Mouse (Mus musculus): ENCODE measurements around the gene Ulk4. TPM values are rescaled to one million over a fixed set of nuclear protein-coding genes. Genes with fewer than 3 reads are reported as not detected.
"Not testable (repeated sequence)": the region's sequence is repeated elsewhere in the genome, so short reads cannot be mapped to it uniquely, and the experiment has no call there.

The Ulk4 gene
- total RNA-seq, 1 experiment from 2014 or later = 1.1 TPM

- no peak for ATAC-seq (replicated peaks; ENCODE audit: insufficient number of reproducible peaks, low FRiP score, low TSS enrichment, poor library complexity, severe bottlenecking)
Observed at GRCm38 (mm10) chr9:120936351-120936750, 340.6 kb downstream of the Ulk4 start.

GRCm38 (mm10) chr9:120935634-120935922 is 341.4 kb downstream of the Ulk4 start:
- ATAC-seq (replicated peaks; ENCODE audit: insufficient number of reproducible peaks, low FRiP score, low TSS enrichment, poor library complexity, severe bottlenecking) = no peak

GRCm38 (mm10) chr9:120934821-120935633 is 342.0 kb downstream of the Ulk4 start:
- ATAC-seq (replicated peaks; ENCODE audit: insufficient number of reproducible peaks, low FRiP score, low TSS enrichment, poor library complexity, severe bottlenecking) = no peak

- ATAC-seq (replicated peaks; ENCODE audit: insufficient number of reproducible peaks, low FRiP score, low TSS enrichment, poor library complexity, severe bottlenecking) = no peak
Observed at GRCm38 (mm10) chr9:120933886-120934758, 342.9 kb downstream of the Ulk4 start.

GRCm38 (mm10) chr9:120933587-120933885 is 343.5 kb downstream of the Ulk4 start:
- no peak for ATAC-seq (replicated peaks; ENCODE audit: insufficient number of reproducible peaks, low FRiP score, low TSS enrichment, poor library complexity, severe bottlenecking)

GRCm38 (mm10) chr9:120932797-120933586 is 344.0 kb downstream of the Ulk4 start:
- peak; percentile 74 for ATAC-seq (replicated peaks; ENCODE audit: insufficient number of reproducible peaks, low FRiP score, low TSS enrichment, poor library complexity, severe bottlenecking)

GRCm38 (mm10) chr9:120932371-120932770 is 344.6 kb downstream of the Ulk4 start:
- ATAC-seq (replicated peaks; ENCODE audit: insufficient number of reproducible peaks, low FRiP score, low TSS enrichment, poor library complexity, severe bottlenecking) = no peak

GRCm38 (mm10) chr9:120930811-120931210 is 346.2 kb downstream of the Ulk4 start:
- ATAC-seq (replicated peaks; ENCODE audit: insufficient number of reproducible peaks, low FRiP score, low TSS enrichment, poor library complexity, severe bottlenecking) = no peak

- ATAC-seq (replicated peaks; ENCODE audit: insufficient number of reproducible peaks, low FRiP score, low TSS enrichment, poor library complexity, severe bottlenecking) = no peak
Observed at GRCm38 (mm10) chr9:120930021-120930420, 347.0 kb downstream of the Ulk4 start.

GRCm38 (mm10) chr9:120929081-120929480 is 347.9 kb downstream of the Ulk4 start, which contains the start of gene Ctnnb1:
Gene Ctnnb1 (plus strand): TSS chr9:120929216.
- ATAC-seq (replicated peaks; ENCODE audit: insufficient number of reproducible peaks, low FRiP score, low TSS enrichment, poor library complexity, severe bottlenecking) = no peak

GRCm38 (mm10) chr9:120926939-120927606 is 349.9 kb downstream of the Ulk4 start:
- no peak for ATAC-seq (replicated peaks; ENCODE audit: insufficient number of reproducible peaks, low FRiP score, low TSS enrichment, poor library complexity, severe bottlenecking)

- no peak for ATAC-seq (replicated peaks; ENCODE audit: insufficient number of reproducible peaks, low FRiP score, low TSS enrichment, poor library complexity, severe bottlenecking)
Observed at GRCm38 (mm10) chr9:120926126-120926525, 350.9 kb downstream of the Ulk4 start.

- ATAC-seq (replicated peaks; ENCODE audit: insufficient number of reproducible peaks, low FRiP score, low TSS enrichment, poor library complexity, severe bottlenecking) = no peak
Observed at GRCm38 (mm10) chr9:120919130-120919529, 357.9 kb downstream of the Ulk4 start.

- ATAC-seq (replicated peaks; ENCODE audit: insufficient number of reproducible peaks, low FRiP score, low TSS enrichment, poor library complexity, severe bottlenecking) = no peak
Observed at GRCm38 (mm10) chr9:120918642-120919041, 358.4 kb downstream of the Ulk4 start.

GRCm38 (mm10) chr9:120918211-120918610 is 358.8 kb downstream of the Ulk4 start:
- ATAC-seq (replicated peaks; ENCODE audit: insufficient number of reproducible peaks, low FRiP score, low TSS enrichment, poor library complexity, severe bottlenecking) = no peak

- not testable (repeated sequence) for ATAC-seq (replicated peaks; ENCODE audit: insufficient number of reproducible peaks, low FRiP score, low TSS enrichment, poor library complexity, severe bottlenecking)
Observed at GRCm38 (mm10) chr9:120917619-120918018, 359.4 kb downstream of the Ulk4 start.

- peak; percentile 72 for ATAC-seq (replicated peaks; ENCODE audit: insufficient number of reproducible peaks, low FRiP score, low TSS enrichment, poor library complexity, severe bottlenecking)
Observed at GRCm38 (mm10) chr9:120914877-120915459, 362.0 kb downstream of the Ulk4 start.

GRCm38 (mm10) chr9:120914429-120914828 is 362.6 kb downstream of the Ulk4 start:
- ATAC-seq (replicated peaks; ENCODE audit: insufficient number of reproducible peaks, low FRiP score, low TSS enrichment, poor library complexity, severe bottlenecking) = no peak

All from monocyte, adult 5-6 weeks (primary cell).